Mouse (Mus musculus) spleen, postnatal 14 days (tissue): ENCODE measurements at regions not wholly inside any gene's neighbourhood (a gene's known extent, or its start where the extent isn't known, plus 50 kb on each side); places are given as distances from the start of the nearest gene placed in this dataset.
"Not testable (repeated sequence)": the region's sequence is repeated elsewhere in the genome, so short reads cannot be mapped to it uniquely, and the experiment has no call there.

Experiments used
- DNase-seq, 2 experiments: peaks; one replicate each; pipeline ENCODE4 v3.0.0; 2021 to 2022; ENCODE audit warnings: low spot score in 2 of 2

DNA sequence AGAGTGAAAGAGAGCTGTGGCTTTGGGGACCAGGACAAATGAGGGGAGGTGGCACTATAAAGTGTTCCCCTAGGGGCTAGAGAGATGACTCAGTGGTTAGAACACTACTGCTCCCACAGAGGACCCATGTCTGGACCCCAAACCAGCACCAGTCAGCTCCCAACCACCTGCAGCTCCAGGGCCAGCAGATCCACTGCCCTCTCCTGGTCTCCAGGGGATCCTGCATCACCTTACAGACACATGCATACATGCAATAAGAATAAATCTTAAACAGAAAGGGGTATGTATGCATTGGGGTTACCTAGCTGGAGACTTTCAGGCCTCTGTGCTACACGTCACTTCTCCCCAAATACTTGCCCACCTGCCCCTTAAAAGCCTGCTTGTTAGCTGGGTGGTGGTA lies 93.8 kb upstream of the Zfp706 start:
- no peak for DNase-seq

DNA sequence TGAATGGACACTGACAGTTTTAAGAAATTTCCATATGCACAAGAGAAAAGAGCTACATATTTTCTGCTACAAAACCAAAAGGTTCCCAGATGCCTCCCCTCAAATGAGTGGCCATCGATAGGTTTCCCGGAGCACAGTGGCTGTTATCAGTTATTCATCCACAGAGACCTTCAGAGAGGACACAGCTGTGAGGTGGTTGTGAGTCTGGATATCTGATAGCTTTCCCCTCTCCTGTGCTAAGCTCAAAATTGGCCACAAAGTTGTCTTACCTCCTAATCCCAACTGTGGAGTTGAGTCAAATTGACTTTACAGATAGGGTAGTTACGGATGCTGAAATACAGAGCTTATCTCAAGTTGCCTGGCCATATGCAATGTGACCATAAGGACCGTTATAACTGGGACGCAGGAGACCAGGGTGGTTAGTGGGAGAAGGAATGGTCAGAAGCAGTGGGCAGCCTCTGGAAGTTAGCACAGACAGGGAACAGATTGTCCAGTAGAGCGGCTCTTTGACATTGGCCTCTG lies 93.3 kb upstream of the Zfp706 start:
- no peak for DNase-seq

DNA sequence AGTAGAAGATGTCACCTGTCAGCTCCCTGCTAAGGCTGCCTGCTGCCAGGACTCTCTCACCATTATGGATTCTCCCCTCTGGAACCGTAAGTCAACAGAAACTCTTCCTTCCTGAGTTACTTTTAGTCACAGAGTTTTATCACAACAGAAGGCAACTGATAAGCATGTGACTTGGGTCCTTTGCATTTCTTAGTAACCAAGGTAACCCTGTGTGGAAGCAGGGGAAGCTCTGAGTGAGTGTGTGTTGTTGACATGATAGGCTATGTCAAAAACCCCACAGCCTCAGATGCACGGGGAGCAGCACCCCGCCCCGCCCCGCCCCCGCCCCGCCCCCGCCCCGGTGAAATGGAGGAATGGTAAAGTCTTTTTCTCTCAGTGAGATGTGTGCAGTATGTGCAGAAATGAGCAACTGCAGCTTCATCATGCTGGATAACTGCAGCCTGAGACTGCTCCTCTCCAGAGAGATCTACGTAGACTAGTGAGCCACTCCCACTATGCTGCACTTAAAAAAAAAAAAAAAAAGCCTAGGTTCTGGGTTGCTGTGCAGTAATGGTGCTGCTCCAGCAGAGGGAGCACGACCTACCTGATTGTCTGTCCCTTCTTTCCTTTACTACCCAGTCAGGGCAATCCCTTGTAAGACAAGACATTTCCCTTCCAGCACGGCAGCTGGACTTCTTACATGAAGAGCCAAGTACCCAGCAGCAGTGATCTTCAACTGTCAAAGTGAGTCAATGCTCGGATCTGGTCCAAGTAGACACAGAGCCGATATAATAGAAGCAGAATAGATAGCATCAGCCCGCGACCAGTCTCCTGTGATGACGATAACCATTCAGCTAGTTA lies 92.6 kb upstream of the Zfp706 start:
- DNase-seq: peak; percentile 12 to 37

DNA sequence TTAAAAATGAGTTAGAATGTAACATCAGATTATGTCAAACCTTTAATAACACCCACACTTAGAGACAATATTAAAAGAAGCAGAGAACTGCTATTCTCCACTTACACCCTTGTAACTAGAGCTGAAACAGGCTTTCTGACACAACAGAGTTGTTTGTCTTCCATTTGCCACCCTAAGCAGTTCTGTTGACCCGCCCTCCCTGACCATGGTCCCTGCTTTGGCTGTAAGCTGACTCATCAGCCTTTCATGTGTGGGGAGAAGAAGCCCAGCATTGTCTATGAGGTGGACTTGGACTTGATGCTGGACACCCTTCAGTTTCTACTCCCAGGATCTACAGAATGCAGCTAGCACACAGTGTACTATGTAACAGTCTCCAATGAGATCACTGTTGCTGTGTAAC lies 91.6 kb upstream of the Zfp706 start:
- no peak for DNase-seq

DNA sequence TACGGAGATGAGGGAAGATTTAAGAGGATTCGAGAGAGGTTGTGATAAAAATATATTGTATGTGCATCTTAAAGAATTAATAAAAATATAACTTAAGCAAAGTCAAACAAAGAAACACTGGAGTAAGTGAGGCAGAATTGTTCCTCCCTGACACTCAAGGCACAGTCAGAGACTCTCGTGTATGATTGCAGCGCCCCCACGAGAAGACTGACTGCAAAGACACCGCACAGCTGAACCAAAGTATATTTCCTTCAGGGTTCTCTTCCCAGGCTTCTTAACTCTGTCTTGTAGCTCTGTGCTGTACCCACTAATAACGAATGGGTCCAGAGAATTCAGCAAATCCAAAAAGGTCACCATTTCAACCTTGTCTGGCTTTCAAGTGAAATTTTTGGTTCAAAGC lies 89.9 kb upstream of the Zfp706 start:
- DNase-seq: no peak

DNA sequence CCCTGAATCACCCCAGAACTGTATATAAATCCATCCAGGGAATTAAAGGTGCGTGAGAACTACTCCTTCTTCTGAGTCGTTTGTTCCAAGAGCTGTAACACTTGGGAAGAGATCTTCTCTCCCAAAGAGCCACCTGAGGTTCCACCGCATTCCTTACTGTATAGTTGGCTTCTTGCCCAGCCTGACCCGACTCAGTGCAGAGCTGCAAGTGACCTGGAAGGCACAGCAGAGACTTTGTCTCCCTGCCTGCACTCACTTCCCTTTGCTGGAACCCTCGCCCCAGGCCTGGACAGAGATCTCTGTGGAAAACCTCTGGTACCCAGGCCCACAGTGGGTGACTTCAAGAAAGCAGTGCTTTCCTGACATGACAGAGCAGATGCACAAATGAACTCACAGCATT lies 83.6 kb upstream of the Zfp706 start:
- DNase-seq: not testable (repeated sequence)

DNA sequence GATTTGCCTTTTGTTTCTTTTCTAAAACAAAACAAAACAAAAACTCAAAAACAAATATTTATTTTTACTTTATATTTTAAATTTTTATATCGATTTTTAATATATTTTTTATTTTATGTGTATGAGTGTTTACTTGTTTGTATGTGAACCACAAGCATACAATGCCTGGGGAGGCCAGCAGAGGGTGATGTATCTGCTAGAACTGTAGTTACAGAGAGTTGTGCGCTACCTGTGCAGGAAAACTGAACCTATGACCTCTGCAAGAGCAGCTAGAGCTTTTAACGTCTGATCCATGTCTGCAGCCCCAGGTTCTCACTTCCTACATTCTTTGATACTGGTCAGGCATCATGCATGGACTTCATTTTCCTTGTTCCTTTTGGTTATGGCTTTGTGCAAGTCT lies 76.2 kb upstream of the Zfp706 start:
- DNase-seq: no peak

DNA sequence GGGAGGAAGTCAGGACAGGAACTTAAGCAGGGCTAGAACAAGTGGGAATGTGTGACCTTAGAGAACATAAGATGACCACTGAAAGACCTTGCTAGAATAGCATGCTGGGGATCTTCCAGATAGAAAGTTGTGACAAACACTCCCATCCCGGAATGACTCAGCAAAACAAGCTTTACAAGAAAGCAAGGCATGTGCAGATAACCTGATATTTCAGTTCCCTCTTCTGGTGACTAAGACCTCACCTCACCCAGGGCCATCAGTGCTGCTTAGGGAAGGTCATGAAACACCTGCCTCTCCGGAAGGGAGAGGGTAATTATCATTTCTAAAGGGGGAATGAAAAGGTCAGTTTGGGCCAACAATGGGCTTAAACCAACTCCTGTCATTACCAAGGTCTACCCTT lies 74.3 kb upstream of the Zfp706 start:
- no peak for DNase-seq

DNA sequence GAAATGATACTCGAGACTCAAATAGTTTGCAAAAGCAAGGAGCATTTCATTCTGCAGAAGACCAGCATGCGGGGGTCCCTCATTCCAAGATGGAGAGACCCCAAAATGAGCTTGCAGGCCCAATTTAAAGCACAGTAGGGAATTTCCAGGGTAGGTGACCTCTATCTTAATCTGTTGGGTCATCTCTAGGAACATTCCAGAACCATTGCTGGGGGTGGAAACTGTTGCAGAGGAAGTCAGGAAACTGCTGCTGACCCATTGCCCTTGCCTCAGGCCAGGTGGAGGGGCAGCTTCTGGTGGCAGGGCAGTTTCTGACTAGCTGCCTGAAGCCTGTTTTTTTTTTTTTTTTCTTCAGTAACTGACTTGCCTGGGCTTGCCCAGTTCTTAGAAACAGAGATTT lies 73.4 kb upstream of the Zfp706 start:
- no peak for DNase-seq

DNA sequence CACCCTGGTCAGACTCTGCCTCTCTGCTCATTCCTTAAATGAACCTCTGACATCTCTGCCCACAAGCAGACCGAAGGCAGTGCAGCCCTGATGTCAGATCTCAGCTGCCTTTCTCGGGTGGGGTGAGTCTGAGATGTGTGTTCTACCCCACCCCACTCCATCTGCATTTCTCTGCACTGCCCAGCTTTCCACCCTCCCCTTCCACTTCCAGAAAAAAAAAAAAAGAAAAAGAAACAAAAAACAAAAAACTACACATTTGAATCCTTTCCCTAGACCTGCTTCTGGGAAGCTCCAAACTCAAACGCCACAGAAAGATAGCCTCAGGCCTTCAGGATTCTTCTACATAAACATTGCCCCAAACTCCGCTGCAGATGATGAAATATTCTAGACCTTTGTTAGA lies 72.8 kb upstream of the Zfp706 start:
- DNase-seq: no peak

DNA sequence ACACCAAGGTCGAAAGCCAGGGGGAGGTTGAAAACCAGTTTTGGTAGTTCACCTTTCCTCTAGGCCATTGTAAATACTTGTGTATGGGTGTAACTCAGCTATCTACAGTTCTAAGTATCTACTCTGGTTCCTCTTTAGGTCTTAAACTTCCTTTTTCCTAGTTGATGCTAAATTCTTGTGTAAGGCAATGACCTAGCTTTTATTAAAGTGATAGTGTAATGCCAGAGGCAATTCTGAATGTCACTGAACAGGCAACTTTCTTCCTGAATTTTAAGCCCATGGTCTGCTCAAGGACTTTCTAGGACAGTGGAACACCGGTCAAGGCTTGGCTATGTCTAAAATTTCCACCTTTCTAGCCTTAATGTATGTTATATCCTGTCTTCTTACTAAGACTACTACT lies 66.6 kb upstream of the Zfp706 start:
- not testable (repeated sequence) for DNase-seq

DNA sequence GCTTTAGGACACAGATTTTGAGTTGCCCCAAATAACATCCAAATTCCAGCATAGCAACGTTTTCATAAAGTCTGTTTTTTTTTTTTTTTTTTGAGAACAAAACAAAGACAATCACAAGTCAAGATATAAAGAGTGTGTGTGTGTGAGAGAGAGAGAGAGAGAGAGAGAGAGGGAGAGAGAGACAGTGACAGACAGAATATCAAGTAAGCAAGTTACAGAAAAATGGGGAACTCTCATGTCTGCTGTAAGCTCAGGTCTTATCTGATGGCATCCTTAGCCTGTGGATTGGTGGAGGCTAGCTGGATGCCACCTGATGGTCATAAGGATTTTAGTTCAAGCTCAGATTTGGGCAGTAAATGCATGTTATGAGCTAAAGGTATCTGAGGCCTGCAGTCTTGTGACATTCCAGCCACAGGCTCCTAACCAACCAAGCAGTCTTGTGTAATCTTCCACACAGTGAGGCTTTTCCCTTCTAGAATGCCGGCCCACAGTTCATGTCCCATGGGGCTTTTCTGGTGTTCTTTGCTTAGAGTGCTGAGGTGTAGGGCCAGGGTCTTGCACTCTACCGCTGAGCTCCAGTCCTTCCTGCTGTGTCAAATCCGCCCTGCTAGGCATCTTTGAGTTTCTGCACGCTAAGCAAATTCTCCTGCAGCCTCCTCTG lies 64.8 kb upstream of the Zfp706 start:
- DNase-seq: no peak

DNA sequence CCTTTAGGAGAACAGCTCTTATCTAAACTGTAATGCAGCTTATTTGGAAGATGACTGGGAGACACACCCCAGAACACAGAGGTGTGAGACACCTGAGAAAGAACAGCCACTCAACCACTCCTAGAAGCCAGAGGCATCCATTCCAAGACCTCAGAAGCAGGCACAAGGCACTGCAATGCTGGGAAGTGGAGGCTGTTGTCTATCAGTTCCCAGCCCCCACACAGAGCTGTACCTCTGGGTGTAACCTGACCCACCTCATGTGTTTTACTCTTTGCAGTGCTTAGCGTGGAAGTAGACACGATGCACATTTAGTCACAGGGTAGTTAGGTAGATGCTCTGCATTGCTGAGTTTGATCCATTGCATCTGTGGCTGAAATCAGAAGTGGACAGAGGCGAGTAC lies 62.6 kb upstream of the Zfp706 start:
- DNase-seq: no peak

DNA sequence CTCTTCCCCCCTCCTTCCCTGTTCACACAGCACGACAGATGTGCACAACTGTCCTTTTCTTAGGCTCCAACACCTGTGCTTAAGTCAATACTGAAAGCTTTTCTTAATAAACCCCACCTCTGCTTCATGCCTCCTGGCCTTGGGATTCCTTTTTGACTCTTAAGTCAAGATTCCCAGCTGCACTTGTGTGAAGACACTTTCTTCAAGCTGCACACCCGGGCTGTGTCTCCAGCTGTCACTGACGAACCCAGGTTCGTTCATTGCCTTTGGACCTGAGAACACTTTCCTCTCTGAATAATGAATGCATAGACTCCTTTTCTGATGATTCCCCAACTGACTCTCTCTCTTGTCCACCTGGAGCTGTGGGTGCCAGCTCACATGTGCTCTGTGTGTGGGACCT lies 59.8 kb upstream of the Zfp706 start:
- DNase-seq: no peak

DNA sequence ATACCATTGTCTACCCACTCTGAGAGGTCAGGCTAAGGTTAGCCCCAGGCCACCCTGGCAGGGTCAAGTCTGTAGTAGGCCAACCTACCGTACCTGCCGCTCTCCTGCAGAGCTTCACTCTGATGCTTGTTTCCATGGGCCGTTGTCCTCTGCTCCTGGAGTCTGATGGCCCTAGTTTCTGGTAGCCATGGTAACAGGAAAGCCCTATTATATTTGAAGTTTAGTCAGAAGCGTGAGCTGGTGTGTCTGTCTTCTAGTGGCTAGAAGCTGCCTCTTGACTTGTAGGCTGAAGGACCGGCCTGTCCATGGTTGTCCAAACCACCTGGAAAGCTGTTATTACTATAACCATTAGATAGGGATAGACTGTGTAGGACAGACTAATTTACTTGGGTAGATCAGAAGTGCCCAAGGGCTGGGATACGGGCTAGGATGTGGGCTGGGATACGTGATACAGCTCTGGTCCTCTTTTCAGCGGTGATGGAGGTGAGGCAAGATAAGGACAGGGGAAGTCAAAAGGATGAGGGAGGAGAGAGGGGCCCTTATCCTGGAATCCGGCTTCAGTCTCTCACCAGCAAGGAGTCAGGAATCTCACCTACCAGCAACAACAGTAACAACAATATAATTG lies 58.5 kb upstream of the Zfp706 start:
- no peak for DNase-seq

DNA sequence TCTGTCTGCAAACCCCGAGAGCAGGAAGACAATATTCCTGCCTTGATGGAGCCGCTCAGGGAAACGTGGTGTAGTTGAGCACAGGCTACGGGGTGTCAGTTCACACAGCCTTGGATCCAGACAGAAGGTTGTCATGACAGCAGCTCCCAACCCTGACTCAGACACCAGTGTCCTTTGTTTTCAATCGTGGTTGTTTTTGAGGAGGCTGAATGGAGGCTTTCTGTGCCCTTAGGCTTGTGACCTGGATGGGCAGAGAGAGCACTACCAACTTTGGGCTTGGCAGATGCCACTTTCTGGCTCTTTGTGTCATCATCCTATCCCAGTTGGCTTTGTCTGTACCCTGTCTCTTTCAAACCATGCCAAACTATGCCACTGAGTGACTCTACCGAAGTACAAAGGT lies 57.8 kb upstream of the Zfp706 start:
- no peak for DNase-seq

DNA sequence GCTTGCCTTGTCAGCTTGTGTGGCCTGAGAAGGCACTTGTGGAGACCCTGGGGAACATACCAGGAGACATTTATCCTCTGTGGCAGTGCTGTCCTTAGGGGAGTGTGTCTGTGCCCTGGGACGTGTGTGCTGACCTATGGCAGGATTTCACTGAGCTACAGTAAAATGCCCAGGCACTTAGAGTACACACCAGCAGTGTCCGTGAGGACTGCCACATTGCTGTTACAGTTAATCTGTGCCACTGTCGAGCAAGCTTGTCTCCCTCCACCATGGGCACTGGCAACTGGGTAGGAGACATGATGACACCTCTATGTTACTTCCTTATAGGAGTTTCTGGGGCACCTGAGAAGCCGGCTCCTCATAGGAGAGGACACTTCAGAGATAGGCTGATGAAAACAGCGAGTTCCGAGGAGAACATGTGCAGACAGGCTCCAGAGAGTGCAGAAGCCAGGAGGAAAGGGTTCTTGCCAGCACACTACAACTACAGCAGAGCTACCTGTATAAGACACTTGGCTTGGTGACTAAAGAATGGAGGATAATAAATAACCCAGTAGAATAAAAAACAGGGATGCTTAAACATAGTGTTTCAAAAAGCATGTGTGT lies 56.3 kb upstream of the Zfp706 start:
- no peak for DNase-seq

DNA sequence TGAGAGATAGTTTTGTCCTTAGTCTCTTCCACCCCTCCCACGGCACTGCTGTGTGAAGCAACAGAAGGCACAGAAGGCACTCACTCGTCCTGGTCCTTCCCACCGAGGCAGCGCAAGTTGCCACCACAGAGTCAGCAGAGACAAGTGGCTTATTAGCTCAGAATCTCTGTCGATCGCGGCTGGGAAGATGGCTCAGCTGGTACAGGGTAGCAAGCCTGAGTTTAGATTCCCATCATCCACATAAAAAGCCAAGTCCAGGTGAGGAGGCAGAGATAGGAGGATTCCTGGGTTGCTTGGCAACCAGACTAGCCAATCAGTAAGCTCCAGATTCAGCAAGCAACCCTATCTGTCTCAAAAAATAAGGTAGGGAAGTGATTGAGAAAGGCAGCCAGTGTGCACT lies 55.0 kb upstream of the Zfp706 start:
- DNase-seq: no peak

DNA sequence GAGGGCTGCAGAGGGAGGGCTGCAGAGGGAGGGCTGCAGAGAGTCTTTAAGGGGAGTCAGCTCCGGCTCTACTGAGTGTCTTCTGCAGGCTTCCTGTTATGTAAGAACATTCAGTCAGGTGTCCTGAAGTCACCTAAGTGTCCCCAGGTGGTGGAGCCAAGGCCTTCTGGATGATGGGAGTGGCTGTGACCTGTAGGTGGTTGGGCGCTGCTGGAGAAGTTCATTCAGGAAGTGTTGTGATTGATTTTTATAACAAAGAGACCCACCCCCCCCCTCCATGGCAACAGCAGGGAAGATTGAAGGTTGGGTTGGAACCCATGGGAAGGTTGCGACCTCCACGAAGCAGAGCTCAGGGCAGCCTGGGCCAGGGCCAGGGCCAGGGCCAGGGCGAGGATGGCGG lies 53.9 kb upstream of the Zfp706 start:
- DNase-seq: no peak

DNA sequence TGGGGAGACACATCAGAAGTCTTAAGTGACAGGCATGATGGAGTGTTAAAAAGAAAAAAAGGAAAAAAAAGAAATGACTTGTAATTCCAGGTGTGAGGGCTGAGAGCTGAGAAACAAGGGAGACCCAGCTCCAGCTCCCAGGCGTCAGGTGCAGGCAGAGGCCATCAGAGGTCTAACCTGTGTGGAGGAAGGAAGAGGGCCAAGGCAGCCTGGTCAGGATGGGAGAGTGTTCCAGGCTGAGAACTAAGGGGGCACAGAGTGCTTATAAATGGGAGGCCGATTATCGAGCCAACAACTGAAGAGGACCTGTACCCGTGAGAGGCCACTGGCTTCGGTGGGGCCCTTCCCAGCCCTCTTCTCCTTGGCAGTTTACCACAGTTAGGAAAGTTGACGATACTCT lies 53.3 kb upstream of the Zfp706 start:
- DNase-seq: no peak
